Mouse (Mus musculus): ENCODE measurements at regions not wholly inside any gene's neighbourhood (a gene's known extent, or its start where the extent isn't known, plus 50 kb on each side); places are given as distances from the start of the nearest gene placed in this dataset.

- H3K9ac ChIP-seq (ENCODE audit: low read depth, low read length) = no peak overlapping the region
- ATAC-seq = no peak
- no peaks in the 10 kb centered on the region for H3K27me3 ChIP-seq (replicated peaks; ENCODE audit: control insufficient read depth, insufficient read depth, low read length)
- H3K4me1 ChIP-seq (ENCODE audit: control insufficient read depth, insufficient read depth, low read length) = 0 out of 2 replicates have a peak, but pooled peaks cover 3% of the 10 kb centered on the region
- H3K36me3 ChIP-seq (ENCODE audit: control insufficient read depth, insufficient read depth, low read length) = no peaks in the 10 kb centered on the region
- 90% methylated on average over 2 of the region's 2 CpGs for WGBS
- H3K9me3 ChIP-seq (ENCODE audit: control insufficient read depth, low read length) = no peaks in the 10 kb centered on the region
- no peak overlapping the region for H3K27ac ChIP-seq (ENCODE audit: low read length)
- H3K4me3 ChIP-seq (ENCODE audit: low read length) = no peak overlapping the region
- no peak overlapping the region for H3K4me2 ChIP-seq (ENCODE audit: low read depth, low read length)
Observed at GRCm38 (mm10) chr14:58439963-58440362, 369.6 kb downstream of the Fgf9 start.

GRCm38 (mm10) chr14:58436096-58436495 is 365.7 kb downstream of the Fgf9 start:
- WGBS = 64% methylated on average over 3 of the region's 3 CpGs
- 0 out of 2 replicates have a peak, but pooled peaks cover 3% of the 10 kb centered on the region for H3K4me1 ChIP-seq (ENCODE audit: control insufficient read depth, insufficient read depth, low read length)
- ATAC-seq = peak; percentile 58
- no peaks in the 10 kb centered on the region for H3K9me3 ChIP-seq (ENCODE audit: control insufficient read depth, low read length)
- no peaks in the 10 kb centered on the region for H3K36me3 ChIP-seq (ENCODE audit: control insufficient read depth, insufficient read depth, low read length)
- H3K9ac ChIP-seq (ENCODE audit: low read depth, low read length) = no peak overlapping the region
- no peak overlapping the region for H3K4me2 ChIP-seq (ENCODE audit: low read depth, low read length)
- H3K27me3 ChIP-seq (replicated peaks; ENCODE audit: control insufficient read depth, insufficient read depth, low read length) = no peaks in the 10 kb centered on the region
- H3K4me3 ChIP-seq (ENCODE audit: low read length) = no peak overlapping the region
- H3K27ac ChIP-seq (ENCODE audit: low read length) = no peak overlapping the region

GRCm38 (mm10) chr14:58426472-58426871 is 356.1 kb downstream of the Fgf9 start:
- no peak overlapping the region for H3K4me3 ChIP-seq (ENCODE audit: low read length)
- H3K27ac ChIP-seq (ENCODE audit: low read length) = no peak overlapping the region
- peaks cover 18% of the 10 kb centered on the region for H3K4me1 ChIP-seq (ENCODE audit: control insufficient read depth, insufficient read depth, low read length)
- H3K9ac ChIP-seq (ENCODE audit: low read depth, low read length) = no peak overlapping the region
- H3K4me2 ChIP-seq (ENCODE audit: low read depth, low read length) = no peak overlapping the region
- H3K9me3 ChIP-seq (ENCODE audit: control insufficient read depth, low read length) = no peaks in the 10 kb centered on the region
- 43% methylated on average over 6 of the region's 6 CpGs for WGBS
- no peaks in the 10 kb centered on the region for H3K36me3 ChIP-seq (ENCODE audit: control insufficient read depth, insufficient read depth, low read length)
- peak; percentile 72 for ATAC-seq
- no peaks in the 10 kb centered on the region for H3K27me3 ChIP-seq (replicated peaks; ENCODE audit: control insufficient read depth, insufficient read depth, low read length)

- H3K4me2 ChIP-seq (ENCODE audit: low read depth, low read length) = 0 out of 2 replicates have a peak overlapping the region, but pooled peaks have one; percentile 1
- no peak overlapping the region for H3K9ac ChIP-seq (ENCODE audit: low read depth, low read length)
- peaks cover 16% of the 10 kb centered on the region for H3K4me1 ChIP-seq (ENCODE audit: control insufficient read depth, insufficient read depth, low read length)
- no peak overlapping the region for H3K4me3 ChIP-seq (ENCODE audit: low read length)
- H3K9me3 ChIP-seq (ENCODE audit: control insufficient read depth, low read length) = no peaks in the 10 kb centered on the region
- 25% methylated on average over 5 of the region's 5 CpGs for WGBS
- no peaks in the 10 kb centered on the region for H3K27me3 ChIP-seq (replicated peaks; ENCODE audit: control insufficient read depth, insufficient read depth, low read length)
- ATAC-seq = peak; percentile 71
- H3K36me3 ChIP-seq (ENCODE audit: control insufficient read depth, insufficient read depth, low read length) = no peaks in the 10 kb centered on the region
- no peak overlapping the region; the same call in 1 of the 2 replicates for H3K27ac ChIP-seq (ENCODE audit: low read length)
Observed at GRCm38 (mm10) chr14:58421904-58422303, 351.6 kb downstream of the Fgf9 start.

GRCm38 (mm10) chr14:58417545-58417944 is 347.2 kb downstream of the Fgf9 start:
- ATAC-seq = no peak
- Histone ChIP-seq H3K4me2 (ENCODE audit: low read depth, low read length) (no peak overlapping the region), H3K9me3 (ENCODE audit: control insufficient read depth, low read length) (no peaks in the 10 kb centered on the region), H3K9ac (ENCODE audit: low read depth, low read length) (no peak overlapping the region), H3K4me3 (ENCODE audit: low read length) (no peak overlapping the region), H3K27me3 (replicated peaks; ENCODE audit: control insufficient read depth, insufficient read depth, low read length) (no peaks in the 10 kb centered on the region), H3K36me3 (ENCODE audit: control insufficient read depth, insufficient read depth, low read length) (no peaks in the 10 kb centered on the region), H3K27ac (ENCODE audit: low read length) (no peak overlapping the region), H3K4me1 (ENCODE audit: control insufficient read depth, insufficient read depth, low read length) (peaks cover 6% of the 10 kb centered on the region; the same call in 1 of the 2 replicates)
- WGBS = 68% methylated on average over 1 of the region's 1 CpGs

GRCm38 (mm10) chr14:58392055-58392726 is 321.8 kb downstream of the Fgf9 start:
- Histone ChIP-seq H3K27me3 (replicated peaks; ENCODE audit: control insufficient read depth, insufficient read depth, low read length) (no peaks in the 10 kb centered on the region), H3K9me3 (ENCODE audit: control insufficient read depth, low read length) (no peaks in the 10 kb centered on the region), H3K9ac (ENCODE audit: low read depth, low read length) (no peak overlapping the region), H3K4me1 (ENCODE audit: control insufficient read depth, insufficient read depth, low read length) (peaks cover 4% of the 10 kb centered on the region; the same call in 1 of the 2 replicates), H3K4me2 (ENCODE audit: low read depth, low read length) (no peak overlapping the region), H3K36me3 (ENCODE audit: control insufficient read depth, insufficient read depth, low read length) (no peaks in the 10 kb centered on the region), H3K4me3 (ENCODE audit: low read length) (no peak overlapping the region), H3K27ac (ENCODE audit: low read length) (no peak overlapping the region)
- ATAC-seq = peak; percentile 18; the same call in 1 of the 2 replicates
- 69% methylated on average over 9 of the region's 9 CpGs for WGBS

- Histone ChIP-seq H3K27me3 (replicated peaks; ENCODE audit: control insufficient read depth, insufficient read depth, low read length) (no peaks in the 10 kb centered on the region), H3K36me3 (ENCODE audit: control insufficient read depth, insufficient read depth, low read length) (no peaks in the 10 kb centered on the region), H3K9ac (ENCODE audit: low read depth, low read length) (no peak overlapping the region), H3K4me1 (ENCODE audit: control insufficient read depth, insufficient read depth, low read length) (peaks cover 4% of the 10 kb centered on the region; the same call in 1 of the 2 replicates), H3K4me2 (ENCODE audit: low read depth, low read length) (no peak overlapping the region), H3K9me3 (ENCODE audit: control insufficient read depth, low read length) (no peaks in the 10 kb centered on the region), H3K4me3 (ENCODE audit: low read length) (no peak overlapping the region), H3K27ac (ENCODE audit: low read length) (no peak overlapping the region)
- ATAC-seq = no peak
- WGBS = 79% methylated on average over 2 of the region's 2 CpGs
Observed at GRCm38 (mm10) chr14:58390741-58391140, 320.4 kb downstream of the Fgf9 start.

- Histone ChIP-seq H3K27ac (ENCODE audit: low read length) (no peak overlapping the region), H3K27me3 (replicated peaks; ENCODE audit: control insufficient read depth, insufficient read depth, low read length) (no peaks in the 10 kb centered on the region), H3K9ac (ENCODE audit: low read depth, low read length) (no peak overlapping the region), H3K4me3 (ENCODE audit: low read length) (no peak overlapping the region), H3K36me3 (ENCODE audit: control insufficient read depth, insufficient read depth, low read length) (no peaks in the 10 kb centered on the region), H3K4me2 (ENCODE audit: low read depth, low read length) (no peak overlapping the region), H3K9me3 (ENCODE audit: control insufficient read depth, low read length) (no peaks in the 10 kb centered on the region), H3K4me1 (ENCODE audit: control insufficient read depth, insufficient read depth, low read length) (peaks cover 4% of the 10 kb centered on the region; the same call in 1 of the 2 replicates)
- ATAC-seq = peak; percentile 48
- WGBS = 71% methylated on average over 9 of the region's 9 CpGs
Observed at GRCm38 (mm10) chr14:58387348-58388000, 317.1 kb downstream of the Fgf9 start.

- no peaks in the 10 kb centered on the region for H3K9me3 ChIP-seq (ENCODE audit: control insufficient read depth, low read length)
- no peak overlapping the region for H3K9ac ChIP-seq (ENCODE audit: low read depth, low read length)
- no peaks in the 10 kb centered on the region for H3K36me3 ChIP-seq (ENCODE audit: control insufficient read depth, insufficient read depth, low read length)
- ATAC-seq = no peak
- no peaks in the 10 kb centered on the region for H3K4me1 ChIP-seq (ENCODE audit: control insufficient read depth, insufficient read depth, low read length)
- H3K4me2 ChIP-seq (ENCODE audit: low read depth, low read length) = no peak overlapping the region
- no peak overlapping the region for H3K4me3 ChIP-seq (ENCODE audit: low read length)
- H3K27ac ChIP-seq (ENCODE audit: low read length) = no peak overlapping the region
- no peaks in the 10 kb centered on the region for H3K27me3 ChIP-seq (replicated peaks; ENCODE audit: control insufficient read depth, insufficient read depth, low read length)
Observed at GRCm38 (mm10) chr14:58375056-58375455, 304.7 kb downstream of the Fgf9 start.
